Mouse (Mus musculus) E14TG2a.4 (cell line): ENCODE measurements around the gene Iqcf3.

Source experiments
- CTCF ChIP-seq: conservative IDR thresholded peaks from 2 replicates; pipeline ENCODE4 v1.5.1; 2014; ENCODE audit warnings: low read length
- NANOG ChIP-seq: IDR thresholded peaks from 2 replicates; pipeline ENCODE4 v1.6.1; 2014; ENCODE audit warnings: borderline replicate concordance, low read length, mixed read lengths
- POU5F1 ChIP-seq: IDR thresholded peaks from 2 replicates; pipeline ENCODE4 v1.6.1; 2014; ENCODE audit warnings: low read length, borderline replicate concordance

DNA sequence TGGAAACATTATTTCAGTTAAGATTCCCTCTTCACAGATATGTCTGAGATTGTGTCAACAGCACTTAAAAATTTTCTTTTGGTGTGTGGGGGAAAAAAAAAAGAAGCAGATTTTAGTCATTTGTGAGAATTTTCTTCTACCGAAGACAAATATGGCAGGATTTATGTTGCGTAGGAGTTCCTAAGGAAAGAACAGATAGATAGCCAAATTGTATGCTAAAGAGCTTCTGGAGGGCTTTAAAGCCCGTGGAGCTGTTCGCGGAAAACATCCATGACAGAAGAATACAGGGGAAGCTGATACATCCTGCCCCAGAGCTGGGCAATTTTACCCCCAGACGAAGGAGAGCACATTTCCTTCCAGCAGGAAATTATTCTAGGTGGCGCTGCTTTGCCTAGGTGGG lies 18.6 kb upstream of the Iqcf3 start:
- TF ChIP-seq CTCF, result no peak
- no peak for TF ChIP-seq POU5F1
- TF ChIP-seq NANOG, result no peak
